Mouse (Mus musculus) cerebellum, adult 2 months (tissue): Measurements from ENCODE around the gene Lyl1. TPM values are rescaled to one million over a fixed set of nuclear protein-coding genes. Genes with fewer than 3 reads are reported as not detected.

Experiments
- DNase-seq, 2 experiments: peaks; one replicate each; pipeline ENCODE4 v3.0.0; 2021
- H3K27ac ChIP-seq: fragments of 200-500 bp; 2 replicates; pipeline ENCODE4 v1.5.1; 2012; ENCODE audit warnings: low read length, control low read depth, inconsistent platforms; ENCODE audit not compliant: insufficient read depth
- H3K27me3 ChIP-seq: fragments of 200-500 bp; 2 replicates; pipeline ENCODE4 v1.6.1; 2012; ENCODE audit warnings: inconsistent platforms, mild to moderate bottlenecking, low read length, moderate library complexity; ENCODE audit not compliant: control insufficient read depth, insufficient read depth
- H3K4me1 ChIP-seq: fragments of 200-500 bp; 2 replicates; pipeline ENCODE4 v1.6.1; 2011; ENCODE audit warnings: low read length; ENCODE audit not compliant: control insufficient read depth, insufficient read depth
- H3K4me3 ChIP-seq: fragments of 200-500 bp; replicated peaks from 2 replicates; pipeline ENCODE3; 2011; ENCODE audit warnings: mild to moderate bottlenecking, low read depth, low read length, control low read depth; ENCODE audit not compliant: insufficient read depth
- CTCF ChIP-seq: fragments of 200-500 bp; IDR thresholded peaks from 2 replicates; pipeline ENCODE4 v1.5.1; 2011; ENCODE audit warnings: low read depth, mild to moderate bottlenecking, control low read depth, low read length, moderate library complexity, borderline replicate concordance; ENCODE audit not compliant: insufficient read depth
- POLR2A ChIP-seq: fragments of 200-500 bp; IDR thresholded peaks from 2 replicates; pipeline ENCODE4 v1.6.1; 2011; ENCODE audit warnings: low read length, control low read depth, borderline replicate concordance; ENCODE audit not compliant: insufficient read depth
- WGBS: fragments of 180-500 bp; shearing (Covaris S2); methylation state at CpG from one replicate; pipeline ENCODE4 v1.1.7; 2018; 5-methylcytosine and 5-hydroxymethylcytosine counted together
- polyA plus RNA-seq: library from polyadenylated mRNA; depleted of rRNA; stranded (reverse); fragments of >200 nt; gene quantifications from 2 replicates; pipeline ENCODE4 v1.2.3, GENCODE M21; 2012

The Lyl1 gene
- polyA plus RNA-seq, 1 experiment = 1.7 TPM

GRCm38 (mm10) chr8:84724683-84725082, 23.4 kb downstream of the Lyl1 start:
- DNase-seq = no peak
- H3K27ac ChIP-seq = no peak overlapping the region
- H3K4me3 ChIP-seq = no peak overlapping the region
- 50% methylated on average over 9 of the region's 9 CpGs for whole genome bisulfite sequencing
- TF ChIP-seq POLR2A (no peak), CTCF (no peak)
- H3K27me3 ChIP-seq = no peaks in the 10 kb centered on the region
- peaks cover 65% of the 10 kb centered on the region for H3K4me1 ChIP-seq

GRCm38 (mm10) chr8:84725246-84725940, 24.1 kb downstream of the Lyl1 start:
- DNase-seq = no peak
- peak overlapping the region; percentile 79 for H3K27ac ChIP-seq
- H3K4me1 ChIP-seq = peaks cover 64% of the 10 kb centered on the region
- no peaks in the 10 kb centered on the region for H3K27me3 ChIP-seq
- no peak overlapping the region for H3K4me3 ChIP-seq
- TF ChIP-seq CTCF (no peak), POLR2A (no peak)
- WGBS = 31% methylated on average over 10 of the region's 10 CpGs

DNA sequence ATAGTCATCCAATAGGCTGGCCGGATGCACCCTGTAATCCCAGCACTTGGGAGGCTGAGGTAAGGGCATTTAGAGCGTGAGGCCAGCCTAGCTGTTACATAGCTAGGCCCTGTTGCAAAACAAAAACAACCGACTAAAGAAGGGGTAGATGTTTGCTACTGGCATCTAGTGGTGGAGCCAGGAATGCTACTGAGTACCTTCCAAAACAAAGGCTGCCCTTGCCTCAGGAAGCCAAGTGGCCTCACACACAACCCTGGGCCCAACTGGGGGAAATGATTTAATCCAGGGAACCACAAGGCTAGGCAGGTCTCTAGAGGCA, 24.6 kb downstream of the Lyl1 start:
- H3K4me1 ChIP-seq = peaks cover 66% of the 10 kb centered on the region
- no peak overlapping the region for H3K4me3 ChIP-seq

DNA sequence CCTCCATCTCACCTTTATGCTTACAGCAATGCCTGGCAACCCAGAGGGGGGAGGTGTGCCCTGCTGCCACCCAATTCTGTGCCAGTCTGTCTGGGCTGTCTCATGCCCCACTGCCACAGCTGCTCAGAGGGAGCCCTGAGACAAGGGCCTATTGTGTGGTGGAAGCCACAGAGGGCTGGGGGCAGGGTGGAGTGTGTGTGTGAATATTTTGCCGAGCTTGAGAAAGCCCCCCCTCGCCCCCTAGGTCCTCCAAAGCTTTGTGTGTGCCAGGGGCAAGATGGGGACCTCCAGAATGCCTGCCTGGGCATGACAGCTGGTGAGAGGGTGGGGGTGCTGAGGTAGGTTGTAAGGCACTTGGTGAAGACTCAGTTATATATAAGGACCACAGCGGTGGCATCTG, 27.2 kb downstream of the Lyl1 start:
- Histone ChIP-seq H3K27me3 (no peaks in the 10 kb centered on the region), H3K27ac (peak overlapping the region; percentile 45; the same call in 1 of the 2 replicates), H3K4me3 (no peak overlapping the region), H3K4me1 (peaks cover 72% of the 10 kb centered on the region)
- WGBS = 17% methylated on average over 3 of the region's 3 CpGs
- TF ChIP-seq CTCF (no peak), POLR2A (no peak)
- DNase-seq = no peak

More for the DNA sequence above, 24.6 kb downstream of the Lyl1 start:
- 5% methylated on average over 3 of the region's 3 CpGs for WGBS
- DNase-seq = peak; percentile 62
- H3K27ac ChIP-seq = peak overlapping the region; percentile 79
- H3K27me3 ChIP-seq = no peaks in the 10 kb centered on the region
- peak; percentile 47; the same call in 1 of the 2 replicates for TF ChIP-seq CTCF
- no peak for TF ChIP-seq POLR2A

DNA sequence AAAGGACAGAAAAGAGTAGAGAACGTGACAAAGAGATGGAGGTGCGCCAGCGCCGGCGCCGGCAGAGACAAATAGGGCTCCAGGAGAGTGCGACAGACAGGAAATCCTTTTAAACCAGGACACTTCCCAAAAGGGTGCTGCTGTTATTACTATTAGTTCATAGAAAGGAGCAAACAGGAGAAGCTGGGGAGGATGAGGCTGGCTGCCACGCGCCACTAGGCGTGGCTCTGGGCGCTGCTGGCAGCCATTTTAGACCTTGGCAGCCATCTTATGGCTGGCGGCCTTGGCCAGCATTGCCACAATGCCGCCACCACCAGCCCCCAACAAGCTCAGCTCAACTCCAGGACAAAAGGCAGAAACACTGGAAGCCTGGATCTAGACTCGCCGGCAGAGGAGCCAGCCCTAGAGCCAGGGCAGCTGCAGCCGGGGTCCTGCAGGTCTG, 28.7 kb downstream of the Lyl1 start:
- WGBS = 9% methylated on average over 16 of the region's 16 CpGs
- H3K4me3 ChIP-seq = peak overlapping the region; percentile 15
- TF ChIP-seq CTCF (no peak), POLR2A (no peak)
- H3K4me1 ChIP-seq = peaks cover 76% of the 10 kb centered on the region
- peak overlapping the region; percentile 89 for H3K27ac ChIP-seq
- H3K27me3 ChIP-seq = no peaks in the 10 kb centered on the region
- DNase-seq = peak; percentile 77 to 79

- DNase-seq = peak; percentile 49 to 55
- no peak for TF ChIP-seq CTCF
- TF ChIP-seq POLR2A = no peak
- 21% methylated on average over 9 of the region's 9 CpGs for WGBS
- Histone ChIP-seq H3K27me3 (no peaks in the 10 kb centered on the region), H3K4me1 (peaks cover 76% of the 10 kb centered on the region), H3K4me3 (no peak overlapping the region), H3K27ac (peak overlapping the region; percentile 89)
Observed at GRCm38 (mm10) chr8:84730541-84731370, 29.5 kb downstream of the Lyl1 start.

- H3K4me3 ChIP-seq = no peak overlapping the region
- no peaks in the 10 kb centered on the region for H3K27me3 ChIP-seq
- no peak for TF ChIP-seq CTCF
- no peak for TF ChIP-seq POLR2A
- H3K4me1 ChIP-seq = peaks cover 79% of the 10 kb centered on the region
- peak overlapping the region; percentile 89 for H3K27ac ChIP-seq
- 19% methylated on average over 11 of the region's 11 CpGs for WGBS
- DNase-seq = peak; percentile 53
Observed at GRCm38 (mm10) chr8:84731371-84732177, 30.3 kb downstream of the Lyl1 start.

GRCm38 (mm10) chr8:84732545-84732944, 31.3 kb downstream of the Lyl1 start:
- TF ChIP-seq CTCF = no peak
- no peak for TF ChIP-seq POLR2A
- peak overlapping the region; percentile 54 for H3K27ac ChIP-seq
- no peaks in the 10 kb centered on the region for H3K27me3 ChIP-seq
- DNase-seq = no peak
- WGBS = 16% methylated on average over 5 of the region's 5 CpGs
- no peak overlapping the region for H3K4me3 ChIP-seq
- H3K4me1 ChIP-seq = peaks cover 85% of the 10 kb centered on the region
